Mouse (Mus musculus): Measurements from ENCODE around the gene Pcdh7.

DNA sequence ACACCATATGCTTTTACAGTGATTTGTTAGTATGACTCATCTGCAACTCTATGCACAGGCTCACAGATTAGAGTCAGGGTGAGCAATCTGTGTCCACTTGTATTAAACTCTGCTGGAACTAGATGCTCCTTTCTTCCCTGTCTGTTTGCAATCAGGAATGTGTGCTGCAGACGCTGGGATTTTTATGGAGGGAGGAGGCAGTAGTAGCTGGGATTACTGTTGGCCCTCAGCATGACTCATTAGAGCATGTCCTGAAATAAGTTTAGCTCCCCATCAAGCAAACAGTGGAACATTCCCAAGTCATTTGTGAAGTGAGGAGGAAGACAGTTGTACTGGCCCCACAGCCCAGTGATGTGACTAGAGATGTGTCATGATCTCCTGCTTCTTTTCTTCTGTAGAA lies 38.0 kb downstream of the Pcdh7 start:
- no peak for TF ChIP-seq POLR2A (IDR thresholded peaks at IDR 0.05; ENCODE audit: insufficient read depth, low read length)
- TF ChIP-seq EP300 (IDR thresholded peaks at IDR 0.05; ENCODE audit: insufficient read depth, low read depth, low read length): no peak
- TF ChIP-seq CTCF (IDR thresholded peaks at IDR 0.05; ENCODE audit: low read depth, low read length): no peak

Data from ES-Bruce4 (cell line).